Mouse (Mus musculus) large intestine, adult 2 months (tissue): ENCODE measurements around the gene Epn3. TPM values are rescaled to one million over a fixed set of nuclear protein-coding genes. Genes with fewer than 3 reads are reported as not detected.
A peak's percentile ranks its signal among the peaks of the same experiment; 100 is the strongest.

Experiments used
- DNase-seq: peaks from one replicate; pipeline ENCODE4 v3.0.0-alpha.2; 2012; ENCODE audit warnings: low read depth, low spot score
- WGBS: fragments of 180-500 bp; shearing (Covaris S2); methylation state at CpG from one replicate; pipeline ENCODE4 v1.1.7; 2018; 5-methylcytosine and 5-hydroxymethylcytosine counted together
- polyA plus RNA-seq: library from polyadenylated mRNA; depleted of rRNA; stranded (reverse); fragments of >200 nt; gene quantifications from 2 replicates; pipeline ENCODE4 v1.2.3, GENCODE M21; 2012

Epn3 gene
- polyA plus RNA-seq, 1 experiment = 2.4 TPM

DNA sequence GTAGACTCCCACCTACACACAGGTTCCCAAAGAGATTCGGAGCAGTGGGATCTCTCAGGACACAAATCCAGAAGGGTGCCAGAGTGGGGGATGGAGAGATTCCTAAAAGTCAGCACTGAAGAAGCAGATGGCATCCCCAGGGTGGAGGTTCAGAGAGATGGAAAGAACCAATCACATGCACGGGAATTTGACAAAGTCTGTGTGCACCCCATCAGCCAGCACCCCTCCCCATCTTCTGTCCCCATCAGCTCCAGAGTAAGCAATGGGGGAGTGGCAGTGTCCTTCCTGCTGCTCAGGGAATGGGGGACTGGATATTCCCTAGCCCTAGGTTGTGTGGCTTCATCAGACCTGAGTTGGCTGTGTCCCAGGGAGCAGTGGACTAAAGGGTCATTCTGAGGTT, 739 bp downstream of the Epn3 start:
- WGBS = 8% methylated on average over 2 of the region's 2 CpGs
- no peak for DNase-seq

DNA sequence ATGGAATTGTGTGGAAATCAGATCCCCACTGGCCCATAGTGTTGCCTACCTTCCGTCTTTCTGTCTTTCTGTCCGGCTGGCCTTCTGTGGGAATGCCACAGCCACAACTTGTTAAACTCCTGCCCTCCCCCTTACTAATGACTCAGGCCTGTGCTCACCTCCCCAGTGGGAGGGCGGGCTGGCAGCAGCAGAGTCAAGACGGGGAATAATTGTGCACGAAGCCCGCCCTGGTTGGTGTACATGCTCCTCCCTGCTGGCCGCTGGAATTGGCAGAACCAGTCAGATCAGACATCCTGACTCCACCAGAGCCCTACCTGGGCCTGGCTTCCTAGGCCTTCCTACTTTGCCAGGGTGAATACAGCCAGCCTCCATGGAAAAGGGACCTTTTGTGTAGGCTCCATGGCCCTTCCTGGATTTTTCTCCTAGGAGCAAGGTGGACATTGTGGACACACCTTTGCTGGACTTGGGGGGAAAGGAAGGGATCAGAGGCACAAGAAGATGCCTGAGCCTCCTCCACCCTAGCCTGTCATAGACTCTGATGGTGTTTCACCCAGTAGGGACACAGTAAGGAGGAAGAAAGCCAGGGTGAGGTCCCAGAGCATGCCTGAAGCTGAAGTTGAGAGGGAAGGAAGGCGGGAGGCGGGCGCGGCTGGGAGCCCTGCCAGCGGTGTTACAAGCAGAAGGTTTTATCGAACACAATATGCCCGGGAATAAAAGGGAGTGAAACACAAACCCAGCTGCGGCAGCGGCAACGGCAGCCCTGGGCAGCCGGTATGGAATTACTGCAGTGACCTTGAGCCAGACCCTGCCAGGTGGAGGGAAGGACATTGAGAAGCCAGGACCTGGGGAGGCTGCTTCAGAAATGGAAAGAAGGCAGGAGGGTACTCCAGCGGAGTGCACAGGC, 1.4 kb downstream of the Epn3 start:
- DNase-seq = peak; percentile 70
- WGBS = 17% methylated on average over 19 of the region's 19 CpGs

DNA sequence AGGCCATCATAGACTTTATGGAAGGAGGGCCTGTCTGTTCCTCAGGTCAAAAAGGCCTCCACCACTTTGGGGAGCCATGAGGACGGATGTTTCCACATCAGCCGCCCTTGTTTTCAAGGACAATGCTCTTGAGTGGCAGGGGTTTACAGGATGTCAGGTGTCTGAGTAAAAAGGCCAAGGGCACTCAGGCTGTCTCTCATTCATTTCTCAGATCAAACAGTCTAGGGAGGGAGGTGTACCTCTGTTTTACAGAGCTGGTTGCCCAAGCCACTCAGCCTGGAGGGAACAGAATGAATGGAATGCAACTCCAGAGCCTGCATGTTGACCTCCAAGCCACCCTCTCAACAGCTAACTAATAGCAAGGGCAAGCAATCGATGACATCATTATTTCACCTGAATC, 4.4 kb downstream of the Epn3 start:
- 87% methylated on average over 3 of the region's 3 CpGs for WGBS
- DNase-seq = no peak

DNA sequence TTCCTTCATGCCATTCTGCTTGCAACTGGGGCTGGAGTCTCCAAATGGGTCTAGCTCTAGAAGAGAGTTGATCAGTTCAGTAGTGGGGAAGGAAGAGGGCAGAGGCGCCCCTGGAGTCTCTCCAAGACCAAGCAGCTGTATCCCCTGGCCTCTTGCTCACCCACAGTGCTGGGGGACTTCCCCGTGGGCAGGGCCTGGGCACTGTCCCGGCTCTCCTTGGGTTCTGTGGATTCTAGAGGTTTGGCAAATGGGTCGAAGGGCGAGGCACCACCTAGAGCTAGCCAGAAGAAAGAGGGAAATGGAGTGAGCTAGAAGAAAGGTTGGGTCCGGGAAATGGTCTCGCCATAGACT, 8.1 kb downstream of the Epn3 start:
- no peak for DNase-seq
- 54% methylated on average over 7 of the region's 7 CpGs for WGBS

DNA sequence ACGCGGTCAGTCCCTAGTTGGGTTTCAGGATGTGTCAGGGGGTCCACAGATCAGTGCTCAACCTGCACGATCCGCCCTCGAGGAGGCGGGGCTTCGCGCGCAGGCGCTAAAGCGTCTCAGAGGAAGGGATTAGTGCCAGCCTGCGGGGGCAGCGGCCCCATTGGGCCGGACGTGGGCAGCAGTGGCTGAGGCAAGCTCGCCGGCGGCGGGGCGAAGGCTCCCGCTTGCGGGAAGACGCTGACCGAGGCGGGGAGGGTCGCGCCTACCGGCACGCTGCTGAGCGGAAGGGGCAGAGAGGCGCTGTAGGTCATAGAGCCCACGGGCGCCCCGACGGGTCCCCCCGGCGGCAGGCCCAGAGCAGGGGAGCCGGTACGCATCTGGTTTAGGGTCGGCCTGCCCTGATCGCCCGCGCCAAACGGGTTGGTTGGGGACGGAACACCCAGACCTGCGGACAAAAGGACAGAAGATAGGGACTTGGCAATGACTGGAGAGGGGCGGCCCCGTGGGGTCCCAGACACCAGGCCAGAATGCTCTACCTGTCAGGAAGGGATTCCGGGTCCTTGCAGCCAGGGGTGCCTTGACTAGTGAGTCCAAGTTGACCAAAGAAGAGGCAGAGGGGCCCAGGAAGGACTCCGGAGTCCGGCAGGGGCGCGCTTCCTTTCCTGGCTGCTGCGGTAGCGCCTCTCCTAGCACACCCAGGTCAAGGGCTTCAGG, 8.6 kb downstream of the Epn3 start:
- WGBS = 62% methylated on average over 52 of the region's 55 CpGs
- DNase-seq = no peak

DNA sequence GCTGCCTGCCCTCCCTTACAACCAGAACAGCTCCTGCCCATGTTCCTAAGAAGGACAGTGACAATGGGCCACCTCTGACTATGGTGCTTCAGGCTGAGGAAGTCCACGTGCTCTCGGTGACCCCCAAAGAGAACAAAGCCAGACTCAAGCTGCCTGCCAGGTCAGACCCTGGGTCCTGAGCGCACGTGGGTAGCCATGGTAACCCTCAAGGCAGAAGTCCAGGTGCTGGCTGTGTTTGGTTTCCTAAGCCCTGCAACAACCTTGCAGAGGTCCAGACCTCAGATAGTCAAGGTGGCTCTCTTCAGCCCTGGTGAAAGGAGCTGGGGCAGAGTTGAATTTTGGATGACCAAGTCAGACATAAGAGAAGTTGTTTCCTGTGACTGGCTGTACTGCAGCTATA, 10.0 kb downstream of the Epn3 start:
- WGBS = 51% methylated on average over 4 of the region's 4 CpGs

DNA sequence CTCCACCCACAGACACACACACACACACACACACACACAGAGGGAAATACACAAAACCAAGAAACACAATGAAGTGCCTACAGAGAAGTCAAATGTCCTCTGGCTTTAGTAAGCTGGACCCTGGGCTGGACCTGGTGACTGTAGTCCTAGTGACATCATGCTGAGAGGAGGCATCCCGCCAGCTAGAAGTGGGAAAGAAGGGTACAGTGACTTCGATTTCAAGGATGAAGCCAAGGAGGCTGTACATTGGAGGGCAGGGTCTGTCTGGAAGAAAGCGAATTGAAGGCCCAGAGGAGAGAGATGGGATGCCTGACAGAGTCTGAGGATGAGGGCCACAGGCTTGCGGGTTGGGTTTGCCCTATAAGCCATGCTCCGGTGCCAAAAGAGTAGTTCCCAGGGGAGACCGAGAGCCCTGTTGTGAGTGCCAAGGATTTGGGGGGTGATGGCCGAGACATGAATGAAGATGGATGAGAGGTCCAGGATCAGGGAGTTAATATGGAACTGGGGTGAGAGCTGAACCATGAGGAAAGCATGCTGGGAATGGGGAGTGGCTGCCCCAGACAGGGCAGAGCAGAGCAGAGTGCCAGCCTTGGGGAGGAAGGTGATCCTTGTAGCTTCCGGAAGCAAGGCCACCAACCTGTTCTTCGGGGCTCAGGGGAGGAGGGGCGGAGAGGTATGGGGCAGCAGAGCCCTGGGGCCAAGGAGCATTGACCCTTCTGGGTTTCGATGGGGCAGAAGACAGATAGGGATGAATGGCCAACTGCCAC, 10.8 kb downstream of the Epn3 start:
- WGBS = 73% methylated on average over 11 of the region's 11 CpGs
- no peak for DNase-seq

More for the DNA sequence above, 10.0 kb downstream of the Epn3 start:
- no peak for DNase-seq

DNA sequence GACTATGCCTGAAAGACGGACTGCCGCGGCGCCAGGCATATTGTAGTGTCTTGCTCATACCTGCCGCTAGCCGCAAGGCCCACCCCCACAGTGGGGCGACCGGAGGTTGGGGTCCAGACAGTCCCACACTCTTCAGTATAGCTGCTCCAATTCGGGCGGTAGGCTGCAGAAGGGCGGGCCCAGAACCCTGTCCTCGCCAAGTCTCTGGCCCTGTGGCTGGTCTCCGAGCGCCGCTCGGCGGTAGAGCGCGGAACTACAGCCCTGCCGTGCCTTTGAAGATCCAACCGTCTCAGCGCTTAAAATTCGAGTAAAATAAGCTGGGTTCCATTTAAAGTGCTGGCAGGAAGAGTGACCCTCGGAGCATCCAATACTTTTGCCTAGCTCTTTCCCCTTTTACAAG, 13.8 kb downstream of the Epn3 start, which contains the start of gene Spata20:
Gene Spata20 (minus strand): TSS at position 179 of the 400 bp plus-strand sequence.
- DNase-seq = no peak
- 4% methylated on average over 24 of the region's 24 CpGs for WGBS

DNA sequence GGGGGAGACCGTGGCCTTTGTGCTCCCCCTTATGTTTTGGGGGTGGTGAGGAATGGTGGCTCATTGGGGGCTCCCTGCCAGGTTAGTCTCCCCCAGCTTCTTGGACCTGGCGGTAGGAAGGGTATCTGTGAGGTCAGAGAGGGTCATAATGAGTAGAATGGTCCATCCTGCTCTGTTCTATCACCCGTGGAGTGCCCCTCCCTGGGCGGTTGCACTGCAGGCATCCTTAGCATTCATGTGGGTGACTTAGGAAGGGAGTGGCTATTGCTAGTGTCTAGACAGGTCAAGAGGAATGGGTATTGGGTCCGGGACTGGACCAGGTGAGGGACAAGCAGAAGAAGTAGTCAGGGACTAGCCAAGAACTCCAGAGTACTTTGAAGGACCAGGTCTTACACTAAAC, 14.6 kb downstream of the Epn3 start:
- no peak for DNase-seq
- 61% methylated on average over 5 of the region's 5 CpGs for WGBS

DNA sequence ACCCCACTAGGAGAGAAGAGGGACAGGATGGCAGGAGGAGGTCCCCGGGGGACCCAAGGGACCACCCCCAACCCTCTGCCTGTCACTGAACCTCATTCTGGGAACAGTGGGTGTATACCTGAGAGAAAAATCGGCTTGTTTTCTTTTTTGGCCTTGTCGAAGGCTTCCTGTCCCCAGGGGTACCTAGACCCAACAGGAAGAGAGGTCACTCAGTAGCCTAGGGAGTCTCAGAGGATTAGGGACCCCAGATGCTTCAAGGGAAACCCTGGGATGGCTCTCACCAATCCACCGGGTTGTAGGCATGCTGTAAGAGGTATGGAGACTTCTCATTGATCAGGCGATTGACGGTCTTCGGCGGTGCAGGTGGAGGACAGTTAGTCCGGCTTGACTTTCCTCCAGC, 15.1 kb downstream of the Epn3 start:
- no peak for DNase-seq
- 91% methylated on average over 9 of the region's 9 CpGs for WGBS

DNA sequence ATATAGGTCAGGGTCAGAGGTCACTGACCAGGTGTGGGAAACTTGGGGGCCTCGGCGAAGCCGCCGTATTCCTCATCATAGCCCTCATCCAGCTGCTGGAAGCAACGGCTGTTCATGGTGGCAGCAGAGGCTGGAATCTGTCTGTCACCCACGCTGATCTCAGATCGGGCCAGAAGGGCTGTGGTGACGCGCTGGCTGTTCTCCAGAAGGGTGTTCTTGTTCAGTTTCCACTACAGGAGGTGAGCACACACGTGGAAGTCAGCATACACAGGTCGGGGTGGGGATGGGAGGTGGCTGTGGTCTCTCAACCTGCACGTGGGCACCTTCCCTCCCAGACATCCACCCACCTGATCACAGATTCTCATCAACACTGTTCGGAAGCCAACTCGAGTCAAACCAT, 15.9 kb downstream of the Epn3 start:
- 75% methylated on average over 14 of the region's 14 CpGs for WGBS
- no peak for DNase-seq

DNA sequence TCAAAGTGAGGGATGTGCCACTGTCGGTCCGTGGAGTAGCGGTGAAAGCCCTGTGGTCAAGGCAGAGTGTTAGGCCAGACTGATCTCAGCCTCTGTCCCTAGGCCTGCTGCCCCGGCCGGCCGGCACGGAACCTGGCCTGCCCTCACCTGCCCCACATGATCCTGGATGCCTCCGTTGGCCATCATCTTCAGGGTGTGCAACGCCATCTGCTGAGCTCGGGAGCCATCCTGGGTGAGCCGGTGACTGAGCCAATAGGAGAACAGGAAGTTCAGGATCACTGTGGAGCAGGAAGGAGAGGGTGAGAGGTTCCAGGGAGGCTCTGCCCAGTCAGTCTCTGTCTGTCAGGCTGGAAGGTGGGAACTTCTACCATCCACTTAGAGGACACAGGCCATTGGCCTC, 16.3 kb downstream of the Epn3 start:
- 70% methylated on average over 11 of the region's 11 CpGs for WGBS
- DNase-seq = no peak

DNA sequence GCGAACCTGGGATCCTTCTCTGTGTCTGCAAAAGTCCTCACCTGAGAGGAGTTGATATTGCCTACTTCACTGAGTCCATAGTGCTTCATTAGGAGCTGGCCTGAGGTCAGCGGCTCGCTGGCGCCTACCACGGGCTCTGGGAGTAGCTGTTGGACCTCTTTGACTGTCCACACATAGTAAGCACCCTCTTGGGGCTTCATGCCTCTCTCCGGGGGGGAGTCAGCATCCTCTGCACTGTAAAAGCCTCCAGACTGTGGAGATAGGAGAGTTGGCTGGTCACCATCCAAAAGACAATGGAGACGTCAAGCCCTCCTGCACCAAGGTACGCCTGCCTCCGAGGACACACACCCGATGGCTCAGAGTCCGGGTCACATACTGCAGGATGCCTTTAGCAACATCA, 17.0 kb downstream of the Epn3 start:
- WGBS = 92% methylated on average over 11 of the region's 11 CpGs
- no peak for DNase-seq

DNA sequence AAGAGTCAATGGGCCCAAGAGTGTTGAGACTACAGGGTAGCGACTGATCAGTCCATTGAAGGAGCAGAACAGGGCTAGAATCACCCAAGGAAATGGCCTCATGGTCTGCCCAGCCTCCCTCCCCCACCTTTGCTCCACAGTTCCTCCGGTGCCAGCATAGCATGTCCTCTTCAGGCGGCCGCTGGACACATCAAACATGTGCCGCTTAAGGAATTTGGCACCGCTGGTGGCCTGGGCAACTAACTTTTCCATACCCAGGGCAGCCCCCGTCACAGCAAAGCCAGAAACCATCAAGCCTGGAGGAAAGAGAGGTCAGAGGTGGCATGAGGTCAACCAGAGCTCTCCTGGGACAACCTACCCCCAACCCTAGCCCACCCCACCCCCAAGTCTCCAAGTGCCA, 17.8 kb downstream of the Epn3 start:
- 96% methylated on average over 7 of the region's 7 CpGs for WGBS

DNA sequence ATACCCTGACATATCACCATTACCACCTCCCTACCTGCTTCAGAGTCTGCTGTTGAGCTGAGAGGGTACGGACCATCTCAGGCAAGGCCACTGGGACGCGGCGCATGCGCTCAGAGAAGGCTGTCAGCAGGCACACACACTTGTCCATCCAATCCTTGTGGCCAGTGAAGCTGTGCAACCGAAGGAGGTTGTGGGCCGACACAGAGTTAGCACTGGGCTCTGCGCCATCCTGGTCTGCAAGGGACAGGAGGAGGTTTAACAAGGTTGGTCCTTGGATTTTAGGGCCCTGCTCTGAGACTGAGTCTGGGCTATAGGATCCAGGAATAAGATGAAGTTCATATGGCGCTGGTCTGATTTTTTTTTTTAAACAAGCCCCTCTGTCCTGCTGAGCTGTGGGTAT, 19.4 kb downstream of the Epn3 start:
- no peak for DNase-seq
- WGBS = 88% methylated on average over 9 of the region's 9 CpGs

More for the DNA sequence above, 17.8 kb downstream of the Epn3 start:
- DNase-seq = no peak

DNA sequence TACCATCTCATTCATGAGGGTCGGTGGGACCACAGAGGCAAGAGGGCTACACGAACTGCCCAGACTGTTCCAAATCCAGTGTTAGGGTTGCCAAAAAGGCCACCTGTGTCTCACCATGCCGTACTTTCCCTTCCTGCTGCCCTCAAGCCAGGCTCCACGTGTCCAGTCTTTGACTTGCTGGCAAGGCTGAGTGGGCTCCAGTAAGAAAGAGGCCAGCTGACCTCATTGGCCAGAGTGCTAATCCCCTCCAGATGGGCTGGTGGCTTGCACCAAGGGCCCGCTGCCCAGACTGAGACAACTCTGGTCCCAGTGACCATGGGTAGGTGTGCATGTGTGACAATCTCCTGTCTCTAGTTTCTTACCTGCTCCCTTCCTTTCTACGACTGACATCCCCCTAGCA, 22.1 kb downstream of the Epn3 start:
- no peak for DNase-seq
- 69% methylated on average over 6 of the region's 6 CpGs for WGBS

DNA sequence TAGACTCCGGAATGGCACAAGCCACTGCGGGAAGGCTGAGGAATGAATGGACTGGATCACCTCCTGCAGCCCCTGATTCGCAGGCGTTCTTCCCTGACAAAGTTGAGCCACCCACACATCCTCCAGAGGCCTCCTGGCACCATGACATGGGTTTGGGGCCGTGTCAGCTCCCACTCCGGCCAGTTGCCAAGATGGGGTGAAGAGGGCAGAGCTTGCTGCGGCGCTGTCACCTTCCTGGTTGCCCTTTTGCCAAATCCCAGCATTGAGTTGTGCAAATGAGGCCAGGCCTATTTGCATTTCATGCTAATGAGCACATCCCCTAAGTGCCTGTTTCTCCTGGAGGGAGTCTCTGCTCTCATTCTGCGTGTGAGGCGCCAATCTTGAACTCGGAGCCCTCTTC, 24.1 kb downstream of the Epn3 start:
- 18% methylated on average over 11 of the region's 11 CpGs for WGBS
- no peak for DNase-seq

DNA sequence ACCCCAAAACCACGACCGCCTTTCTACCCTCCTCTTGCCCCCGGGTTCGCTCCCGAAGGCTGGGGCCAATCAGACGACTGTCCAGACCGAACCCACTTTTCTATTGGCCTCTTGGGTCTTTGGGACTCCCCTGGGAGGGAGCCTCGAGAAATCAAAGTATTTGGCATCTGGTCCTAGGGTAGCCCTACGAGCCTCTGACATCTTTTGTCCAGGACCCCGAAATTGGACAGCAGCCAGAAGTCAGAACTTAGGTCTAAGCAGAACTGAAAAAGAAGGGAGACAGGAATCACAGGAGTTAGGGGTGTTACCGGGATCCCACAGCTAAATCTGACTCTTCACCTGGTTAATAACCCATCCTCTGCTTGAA, 25.2 kb downstream of the Epn3 start:
- no peak for DNase-seq
- WGBS = under 1% methylated on average over 11 of the region's 11 CpGs

DNA sequence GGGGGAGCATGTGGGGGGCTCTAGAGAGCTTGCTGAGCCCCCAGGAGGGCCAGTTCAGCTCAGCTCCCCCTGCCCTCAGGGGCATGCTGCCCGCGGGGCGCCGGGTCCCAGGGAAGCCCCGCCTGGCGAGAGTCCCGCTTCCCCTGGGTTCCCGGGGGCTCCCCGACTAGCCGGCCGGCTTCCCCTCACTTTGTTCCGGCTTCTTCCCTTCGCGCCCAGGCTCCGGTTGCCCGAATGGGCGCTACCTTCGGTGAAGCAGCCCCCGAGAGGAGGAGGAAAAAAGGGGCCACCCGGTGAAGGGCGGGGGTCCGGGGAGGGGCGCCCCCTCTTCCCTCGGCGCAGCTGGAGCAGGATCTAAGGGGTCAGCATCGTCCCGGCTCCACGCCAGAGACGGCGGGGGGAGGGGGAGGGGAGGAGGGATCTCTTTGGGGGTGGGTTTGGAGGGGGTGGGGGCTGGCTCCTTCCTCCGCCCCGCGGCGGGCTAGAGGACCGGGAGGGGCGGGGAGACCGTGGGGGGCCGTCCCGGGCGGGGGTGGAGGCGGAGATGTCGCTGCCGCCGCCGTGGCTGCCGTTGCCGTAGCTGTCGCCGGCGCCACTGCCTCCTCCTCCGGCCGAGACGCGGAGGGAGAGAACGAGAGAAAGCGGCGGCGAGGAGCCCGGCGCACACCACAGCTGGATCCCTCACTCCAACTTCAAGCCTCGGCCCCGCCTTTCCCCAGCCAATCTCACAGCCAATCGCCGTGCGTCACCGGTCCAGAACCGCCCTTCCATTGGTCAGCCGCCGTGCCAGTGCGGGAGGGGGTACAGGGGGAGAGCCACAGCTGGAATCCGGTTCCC, 25.8 kb downstream of the Epn3 start, which contains the start of gene Cacna1g:
Gene Cacna1g (minus strand): TSS at position 492 of the 837 bp plus-strand sequence.
- 2% methylated on average over 61 of the region's 71 CpGs for WGBS
- no peak for DNase-seq
